Mouse (Mus musculus): ENCODE measurements at regions not wholly inside any gene's neighbourhood (a gene's known extent, or its start where the extent isn't known, plus 50 kb on each side); places are given as distances from the start of the nearest gene placed in this dataset.

GRCm38 (mm10) chr3:63078181-63078580 is 163.2 kb upstream of the Mme start:
- TF ChIP-seq CTCF (IDR thresholded peaks at IDR 0.05; ENCODE audit: low read depth, low read length) (no peak), POLR2A (IDR thresholded peaks at IDR 0.05; ENCODE audit: extremely low read depth, insufficient read depth, low read length) (no peak)

Measured in liver, adult 2 months (tissue).